Mouse (Mus musculus) kidney, adult 2 months (tissue): ENCODE measurements around the gene Bpifb5.

Experiments
- CTCF ChIP-seq: fragments of 200-500 bp; conservative IDR thresholded peaks from 2 replicates; pipeline ENCODE4 v1.5.1; 2011; ENCODE audit warnings: low read depth, mild to moderate bottlenecking, control low read depth, low read length, moderate library complexity, mixed read lengths; ENCODE audit not compliant: insufficient read depth, insufficient read length
- POLR2A ChIP-seq: fragments of 200-500 bp; IDR thresholded peaks from one replicate; pipeline ENCODE4 v1.6.1; 2011; ENCODE audit warnings: low read depth, low read length, control low read depth

GRCm38 (mm10) chr2:154204630-154205029 is 18.9 kb upstream of the Bpifb5 start:
- TF ChIP-seq CTCF (no peak), POLR2A (no peak)
